Mouse (Mus musculus) urinary bladder, adult 2 months (tissue): Measurements from ENCODE around the gene Cnot1. TPM values are rescaled to one million over a fixed set of nuclear protein-coding genes. Genes with fewer than 3 reads are reported as not detected.
A peak's percentile ranks its signal among the peaks of the same experiment; 100 is the strongest.

Experiments used
- DNase-seq: peaks from one replicate; pipeline ENCODE4 v3.0.0; 2022; ENCODE audit warnings: low spot score
- polyA plus RNA-seq: library from polyadenylated mRNA; depleted of rRNA; stranded (reverse); fragments of >200 nt; gene quantifications from 2 replicates; pipeline ENCODE4 v1.2.3, GENCODE M21; 2012; rRNA removed

The Cnot1 gene
- polyA plus RNA-seq, 1 experiment, result 52.5 TPM

DNA sequence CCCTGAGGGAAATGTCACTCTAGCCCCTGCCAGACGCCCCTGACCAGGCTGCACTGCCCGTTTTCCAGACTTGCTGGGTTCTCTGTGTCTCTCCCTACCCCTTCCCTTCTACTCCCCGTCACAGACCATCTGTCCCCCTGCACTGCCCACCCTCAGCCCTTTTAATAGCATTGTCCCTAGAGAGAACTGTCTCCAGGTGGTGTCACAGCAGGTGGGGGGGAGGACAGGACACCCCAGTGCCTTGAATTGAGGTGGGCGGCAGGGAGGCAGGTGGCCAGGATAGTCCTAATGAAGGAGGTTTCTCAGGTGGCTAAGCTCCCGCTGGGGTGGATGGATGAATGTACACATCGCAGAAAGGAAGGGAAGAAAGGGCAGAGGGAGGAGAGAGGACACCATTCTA, 112.6 kb downstream of the Cnot1 start:
- DNase-seq, result no peak

DNA sequence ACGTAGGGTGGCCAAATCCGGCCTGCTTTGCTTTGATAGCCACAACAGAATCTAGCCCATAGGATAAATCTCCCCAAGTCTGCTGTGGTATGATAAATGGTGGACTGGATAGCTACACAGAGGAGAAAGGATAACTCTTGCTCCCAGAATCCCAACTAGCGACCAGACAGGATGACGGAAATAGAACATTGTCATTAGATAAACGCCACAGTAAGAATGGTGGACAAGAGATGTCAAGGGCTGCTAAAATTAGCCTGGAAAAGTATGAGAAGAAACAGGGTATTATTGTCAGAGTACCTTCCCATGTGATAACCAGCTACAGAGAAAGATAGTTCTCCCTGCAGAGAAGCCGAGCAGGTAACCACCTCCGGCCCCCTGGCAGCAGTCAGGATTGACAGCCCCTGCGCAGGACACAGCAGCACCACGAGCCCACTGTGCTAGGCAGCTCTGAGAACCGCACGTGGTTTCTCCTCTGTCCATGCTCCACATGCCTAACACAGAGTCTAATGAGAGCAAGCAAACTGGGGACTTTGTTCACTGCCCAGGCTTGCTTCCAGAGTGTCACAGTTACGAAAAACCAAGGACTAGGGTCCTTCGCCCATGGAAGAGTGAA, 116.2 kb downstream of the Cnot1 start:
- no peak for DNase-seq

DNA sequence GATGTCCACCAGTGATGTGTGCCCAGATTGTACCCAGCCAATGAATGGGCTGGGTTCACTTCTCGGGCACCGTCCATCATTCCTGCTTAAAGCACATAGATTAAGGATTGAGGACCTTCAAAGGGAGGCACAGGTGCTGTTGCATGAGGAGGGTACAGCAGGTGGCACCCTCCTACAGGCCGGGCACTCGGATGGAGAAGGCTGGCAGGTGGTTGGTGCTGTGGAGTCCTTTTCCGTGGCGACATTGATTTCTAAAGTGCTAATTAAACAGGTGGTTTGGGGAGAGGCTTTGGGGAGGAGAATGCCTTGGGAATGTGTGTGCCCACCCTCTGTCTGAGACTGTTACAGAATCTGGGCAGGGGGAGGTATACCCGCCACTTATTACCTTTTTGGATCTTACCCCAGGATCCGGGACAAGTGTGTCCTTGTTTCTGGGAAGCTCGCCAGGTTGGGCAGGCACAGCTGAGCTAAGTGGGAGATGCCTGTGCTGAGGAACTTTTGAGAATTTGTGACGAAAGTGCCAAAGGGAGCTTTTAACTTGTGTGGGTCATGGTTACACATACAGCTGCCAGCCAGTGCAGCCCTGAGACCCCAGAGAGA, 119.1 kb downstream of the Cnot1 start:
- DNase-seq, result no peak

DNA sequence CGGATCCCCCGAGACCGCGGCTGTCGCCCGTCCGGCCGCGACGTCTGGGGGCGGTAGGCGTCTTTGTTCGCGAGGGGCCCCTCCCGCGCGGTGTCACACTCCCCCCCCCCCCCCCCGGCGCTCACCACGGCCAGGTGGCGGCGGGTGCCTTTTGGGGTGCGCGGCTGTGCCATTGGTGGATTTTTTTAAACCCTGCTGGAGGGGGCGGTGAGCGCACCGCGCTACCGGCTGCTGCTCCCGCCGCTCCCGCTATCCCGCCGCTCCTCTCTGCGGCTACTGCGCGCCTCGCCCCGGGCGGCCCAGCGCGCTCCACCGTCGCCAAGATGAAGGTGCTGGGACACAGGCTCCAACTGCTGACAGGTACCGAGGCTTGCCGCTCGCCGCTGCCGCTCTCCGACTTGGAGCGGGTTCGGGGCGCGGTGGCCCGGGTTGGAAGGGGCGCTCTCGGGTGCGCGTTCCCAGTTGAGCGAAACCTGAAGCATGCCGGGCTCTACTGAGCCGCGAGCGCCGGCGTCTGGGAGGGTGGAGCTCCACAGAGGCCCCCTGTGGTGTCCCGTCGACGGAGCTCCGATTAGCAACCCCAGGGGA, 129.1 kb downstream of the Cnot1 start:
- DNase-seq, result peak; percentile 30

DNA sequence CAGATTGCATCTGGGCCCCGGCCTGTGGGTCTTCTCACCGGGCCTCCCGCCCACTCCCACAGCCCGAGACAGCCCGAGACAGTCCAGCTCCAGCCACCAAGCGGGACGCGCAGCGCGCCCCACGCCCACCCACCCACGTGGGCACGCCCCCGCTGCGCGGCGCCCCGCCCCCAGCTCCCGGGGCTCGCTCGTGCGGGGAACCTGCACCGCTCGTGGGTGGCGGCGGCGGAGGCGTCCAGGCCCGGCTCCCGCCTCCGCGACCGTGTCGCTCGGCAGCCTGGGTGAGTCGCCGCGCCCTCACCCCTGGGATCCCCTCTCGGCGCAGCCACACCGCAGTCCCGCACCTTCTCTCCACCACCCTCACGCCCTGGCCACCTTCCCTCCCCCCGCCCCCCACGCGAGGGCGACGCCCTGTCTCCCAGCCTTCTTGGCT, 129.7 kb downstream of the Cnot1 start:
- DNase-seq, result no peak

DNA sequence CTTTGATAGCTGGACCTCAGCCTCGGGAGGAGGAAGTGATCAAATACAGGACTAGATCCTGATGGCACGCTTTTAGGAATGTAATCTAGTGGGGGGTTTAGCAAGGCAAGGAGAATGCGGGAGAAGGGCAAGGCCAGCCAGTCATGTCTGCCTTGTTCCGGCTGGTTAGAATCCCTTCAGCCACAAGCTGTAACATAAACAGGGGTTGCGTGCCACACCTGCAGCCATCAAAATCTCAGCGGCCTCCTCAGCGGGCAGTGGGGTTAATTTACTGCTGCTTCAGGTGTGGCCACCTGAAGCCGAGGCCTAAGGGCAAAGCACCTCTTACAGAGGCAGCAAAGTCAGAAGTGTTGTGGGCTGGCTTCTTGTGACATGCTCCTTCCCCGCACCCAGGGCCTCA, 130.6 kb downstream of the Cnot1 start, which contains the start of gene Ndrg4:
Ndrg4 (plus strand) TSS at position 350 of the 400 bp plus-strand sequence.
- DNase-seq, result no peak

DNA sequence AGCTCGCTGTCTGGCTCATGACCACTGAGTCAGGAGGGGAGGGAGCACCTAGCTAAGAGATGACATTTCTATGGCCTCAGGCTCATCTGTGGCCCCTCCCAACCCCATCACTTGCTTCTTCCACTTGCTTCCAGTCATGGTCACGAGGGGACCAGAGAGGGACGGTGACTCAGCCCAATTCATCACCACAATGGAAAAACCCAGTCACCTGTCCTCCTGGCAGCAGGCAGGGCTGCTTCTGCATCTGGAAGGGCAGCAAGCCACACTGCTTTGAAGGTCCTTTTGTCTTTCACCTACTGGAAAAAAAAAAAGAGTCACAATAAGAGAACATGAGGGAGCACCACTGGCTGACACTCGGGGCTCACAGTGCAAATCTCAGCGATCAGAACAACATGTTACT, 134.5 kb downstream of the Cnot1 start:
- DNase-seq, result no peak

DNA sequence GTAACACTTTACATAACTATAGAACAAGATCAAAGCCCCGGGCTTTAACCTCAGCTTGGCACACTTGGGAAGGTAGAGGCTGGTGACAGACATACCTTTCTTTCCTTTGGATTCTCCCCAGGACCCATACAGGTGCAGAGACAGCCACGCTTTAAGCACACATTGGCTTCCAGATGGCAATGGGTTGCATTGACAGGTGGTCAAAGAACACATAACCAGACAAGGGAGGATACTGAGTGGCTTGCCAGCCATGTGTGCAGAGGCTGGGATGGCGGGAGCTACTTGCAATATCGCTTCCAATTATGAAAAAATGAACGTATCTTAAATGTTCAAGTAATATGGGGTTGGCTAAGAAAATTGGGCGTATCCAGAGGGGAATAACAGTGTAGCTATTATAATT, 135.4 kb downstream of the Cnot1 start:
- no peak for DNase-seq

DNA sequence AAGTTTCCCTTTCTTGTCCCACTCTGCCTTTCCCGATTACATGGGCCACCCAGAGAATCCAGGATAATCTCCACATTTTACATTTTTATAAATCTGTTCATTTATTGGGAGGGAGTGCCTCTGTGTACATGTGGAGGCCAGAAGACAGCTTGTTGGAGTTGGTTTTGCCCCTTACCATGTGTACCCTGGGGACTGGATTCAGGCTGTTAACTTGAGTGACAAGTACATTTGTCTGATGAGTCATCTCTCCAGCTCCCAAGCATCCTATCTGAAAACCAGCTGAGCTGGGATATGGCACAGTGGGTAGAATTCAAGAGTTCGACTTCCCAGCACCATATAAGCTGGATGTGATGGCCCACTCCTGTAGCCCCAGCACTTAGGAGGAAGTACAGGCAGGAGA, 137.3 kb downstream of the Cnot1 start:
- no peak for DNase-seq

Other genes with a start within 250 kb of the Cnot1 start
- gene Prss54, start 231.1 kb downstream of the Cnot1 start, polyA plus RNA-seq, result not detected in 2 replicates
- gene Gins3, start 174.0 kb downstream of the Cnot1 start, polyA plus RNA-seq, result 3.8 and 4.8 TPM in 2 replicates
- 55.5 and 62.5 TPM in 2 replicates for gene Ndrg4, start 130.5 kb downstream of the Cnot1 start, polyA plus RNA-seq
- 30.1 and 31.3 TPM in 2 replicates for gene Setd6, start 91.6 kb downstream of the Cnot1 start, polyA plus RNA-seq
- gene Sap18b, start 17.9 kb upstream of the Cnot1 start, polyA plus RNA-seq, result 122 and 134 TPM in 2 replicates
- gene Slc38a7, start 46.1 kb upstream of the Cnot1 start, polyA plus RNA-seq, result 19.9 and 22.2 TPM in 2 replicates
- 99.3 and 124 TPM in 2 replicates for gene Got2, start 81.1 kb upstream of the Cnot1 start, polyA plus RNA-seq